Mouse (Mus musculus): ENCODE results near the gene Nutf2.

DNA sequence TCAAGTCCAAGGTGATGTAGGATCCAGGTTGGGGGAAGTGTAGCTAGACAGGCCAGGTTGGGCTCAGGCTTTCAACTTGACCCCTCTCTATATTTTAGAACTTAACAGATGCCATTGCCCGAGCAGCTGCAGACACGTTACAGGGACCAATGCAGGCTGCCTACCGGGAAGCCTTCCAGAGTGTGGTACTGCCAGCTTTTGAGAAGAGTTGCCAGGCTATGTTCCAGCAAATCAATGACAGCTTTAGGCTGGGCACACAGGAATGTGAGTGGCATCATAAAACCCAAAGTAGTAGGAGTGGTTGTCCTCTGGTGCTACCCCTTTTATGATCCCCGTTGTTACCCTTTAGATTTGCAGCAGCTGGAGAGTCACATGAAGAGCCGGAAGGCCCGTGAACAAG lies 30.5 kb downstream of the Nutf2 start:
- no peak for TF ChIP-seq GATA1 (IDR thresholded peaks at IDR 0.05; ENCODE audit: borderline replicate concordance, low read length)
- TF ChIP-seq FLI1 (IDR thresholded peaks at IDR 0.05; ENCODE audit: low read length): no peak
